Mouse (Mus musculus): ENCODE measurements at regions not wholly inside any gene's neighbourhood (a gene's known extent, or its start where the extent isn't known, plus 50 kb on each side); places are given as distances from the start of the nearest gene placed in this dataset.

- H3K27me3 ChIP-seq (ENCODE audit: control insufficient read depth, insufficient read depth, low read length), result no peaks in the 10 kb centered on the region
- H3K4me3 ChIP-seq (ENCODE audit: low read depth, low read length), result no peak overlapping the region
- H3K4me2 ChIP-seq (ENCODE audit: low read depth, low read length), result no peak overlapping the region
- 0 out of 2 replicates have a peak, but pooled peaks cover 5% of the 10 kb centered on the region for H3K4me1 ChIP-seq (ENCODE audit: control insufficient read depth, insufficient read depth, low read length)
- peak; percentile 90 for ATAC-seq (ENCODE audit: low read depth)
- H3K36me3 ChIP-seq (ENCODE audit: control insufficient read depth, insufficient read depth, low read length), result no peaks in the 10 kb centered on the region
- 26% methylated on average over 7 of the region's 7 CpGs for WGBS
- peak overlapping the region; percentile 40; the same call in 1 of the 2 replicates for H3K27ac ChIP-seq (ENCODE audit: low read depth, low read length)
- no peak overlapping the region for H3K9ac ChIP-seq (replicated peaks; ENCODE audit: low read depth, low read length)
- no peaks in the 10 kb centered on the region for H3K9me3 ChIP-seq (ENCODE audit: control insufficient read depth, low read length)
These were observed 52.0 kb upstream of the Map4k3 start for GRCm38 (mm10) chr17:80780303-80780702.

- no peak for ATAC-seq (ENCODE audit: low read depth)
- Histone ChIP-seq H3K27ac (ENCODE audit: low read depth, low read length) (peak overlapping the region; percentile 40; the same call in 1 of the 2 replicates), H3K27me3 (ENCODE audit: control insufficient read depth, insufficient read depth, low read length) (no peaks in the 10 kb centered on the region), H3K4me2 (ENCODE audit: low read depth, low read length) (no peak overlapping the region), H3K4me1 (ENCODE audit: control insufficient read depth, insufficient read depth, low read length) (0 out of 2 replicates have a peak, but pooled peaks cover 5% of the 10 kb centered on the region), H3K9me3 (ENCODE audit: control insufficient read depth, low read length) (no peaks in the 10 kb centered on the region), H3K9ac (replicated peaks; ENCODE audit: low read depth, low read length) (no peak overlapping the region), H3K4me3 (ENCODE audit: low read depth, low read length) (no peak overlapping the region), H3K36me3 (ENCODE audit: control insufficient read depth, insufficient read depth, low read length) (no peaks in the 10 kb centered on the region)
- 66% methylated on average over 6 of the region's 6 CpGs for WGBS
These were observed 51.5 kb upstream of the Map4k3 start for GRCm38 (mm10) chr17:80779782-80780181.

Data from neural tube, embryonic 14.5 days (tissue).